Mouse (Mus musculus) splenic B cell, adult 2 months (primary cell): ENCODE results near the gene Ttll1.
"Not testable (repeated sequence)": the region's sequence is repeated elsewhere in the genome, so short reads cannot be mapped to it uniquely, and the experiment has no call there.

Source experiments
- DNase-seq: peaks from one replicate; pipeline ENCODE4 v3.0.0-alpha.2; 2011; ENCODE audit warnings: low read depth, low spot score
- H3K27me3 ChIP-seq: 2 replicates; pipeline ENCODE4 v1.6.1; 2012; ENCODE audit warnings: mild to moderate bottlenecking, low read length, moderate library complexity, mixed read lengths; ENCODE audit not compliant: control insufficient read depth, poor library complexity, insufficient read depth, severe bottlenecking
- H3K36me3 ChIP-seq: 2 replicates; pipeline ENCODE4 v1.6.1; 2012; ENCODE audit warnings: mild to moderate bottlenecking, low read length, moderate library complexity, mixed read lengths; ENCODE audit not compliant: control insufficient read depth, poor library complexity, insufficient read depth, severe bottlenecking

Gene Ttll1

GRCm38 (mm10) chr15:83509950-83510804 lies 516 bp downstream of the Ttll1 start:
- H3K27me3 ChIP-seq = no peaks in the 10 kb centered on the region
- no peak for DNase-seq
- H3K36me3 ChIP-seq = no peaks in the 10 kb centered on the region

DNA sequence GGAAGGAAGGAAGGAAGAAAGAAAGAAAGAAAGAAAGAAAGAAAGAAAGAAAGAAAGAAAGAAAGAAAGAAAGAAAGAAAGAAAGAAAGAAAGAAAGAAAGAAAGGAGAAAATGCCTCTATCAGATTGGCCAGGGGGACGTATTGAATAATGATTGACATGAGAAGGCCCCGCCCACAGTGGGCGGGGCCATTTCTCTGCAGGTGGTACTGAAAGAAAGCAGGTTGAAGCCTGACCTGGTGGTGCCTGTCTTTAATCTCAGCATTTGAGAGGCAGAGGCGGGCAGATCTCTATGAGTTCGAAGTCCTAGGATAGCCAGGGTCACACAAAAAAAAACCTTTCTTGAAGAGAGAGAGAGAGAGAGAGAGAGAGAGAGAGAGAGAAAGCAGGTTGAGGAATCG lies 9.2 kb downstream of the Ttll1 start:
- not testable (repeated sequence) for H3K36me3 ChIP-seq, H3K27me3 ChIP-seq
- DNase-seq = peak; percentile 22

DNA sequence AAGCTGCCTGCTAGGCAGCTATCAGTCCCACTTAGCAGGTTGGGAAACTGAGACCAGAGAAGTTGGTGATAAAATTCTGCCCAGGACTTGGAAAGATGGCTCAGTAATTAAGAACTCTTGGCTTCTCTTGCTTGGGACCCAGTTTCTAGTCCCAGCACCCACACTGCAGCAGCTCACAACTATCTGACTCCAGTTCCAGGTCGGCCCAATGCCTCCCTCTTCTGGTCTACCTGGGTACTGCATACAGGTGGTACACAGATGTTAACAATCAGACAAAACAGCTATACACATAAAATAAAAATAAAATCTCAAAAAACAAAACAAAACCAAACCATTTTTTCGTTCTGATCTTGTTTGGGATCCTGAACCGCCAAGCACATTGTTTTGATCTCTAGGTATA lies 10.3 kb downstream of the Ttll1 start:
- DNase-seq = peak; percentile 73
- peaks cover 1% of the 10 kb centered on the region; the same call in 1 of the 2 replicates for H3K36me3 ChIP-seq
- H3K27me3 ChIP-seq = no peaks in the 10 kb centered on the region

- no peak for DNase-seq
- no peaks in the 10 kb centered on the region for H3K27me3 ChIP-seq
- H3K36me3 ChIP-seq = peaks cover 1% of the 10 kb centered on the region; the same call in 1 of the 2 replicates
Observed at GRCm38 (mm10) chr15:83499211-83499755, 11.4 kb downstream of the Ttll1 start.

- H3K36me3 ChIP-seq = peaks cover 1% of the 10 kb centered on the region; the same call in 1 of the 2 replicates
- no peaks in the 10 kb centered on the region for H3K27me3 ChIP-seq
- DNase-seq = peak; percentile 33
Observed at GRCm38 (mm10) chr15:83497299-83497698, 13.4 kb downstream of the Ttll1 start.

DNA sequence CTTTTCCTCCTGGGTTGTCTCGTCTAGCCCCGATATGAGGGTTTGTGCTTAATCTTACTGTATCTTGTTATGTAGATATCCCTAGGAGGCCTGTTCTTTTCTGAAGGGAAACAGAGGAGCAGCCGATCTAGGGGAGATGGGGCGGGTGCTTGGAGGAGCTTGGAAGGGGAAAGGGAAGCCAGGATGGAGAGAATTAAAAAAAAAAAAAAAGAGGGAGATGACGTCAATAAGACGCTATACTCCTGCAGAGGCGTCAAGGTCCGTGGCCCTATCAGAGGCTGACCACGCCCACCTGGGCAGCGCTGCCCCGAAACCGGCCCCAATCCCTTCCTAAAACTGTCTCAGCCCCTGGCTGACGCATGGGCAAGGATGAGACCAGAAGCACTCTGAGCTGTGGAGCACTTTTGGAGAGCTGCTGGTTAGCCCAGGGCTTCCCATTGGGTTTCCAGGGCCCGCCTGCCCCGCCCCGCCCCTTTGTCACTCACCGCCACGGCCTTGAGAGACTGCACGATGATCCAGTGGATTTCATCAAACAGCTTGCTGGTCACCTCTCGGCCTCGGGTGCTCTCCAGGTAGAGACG lies 14.8 kb downstream of the Ttll1 start:
- Histone ChIP-seq H3K36me3 (peaks cover 1% of the 10 kb centered on the region; the same call in 1 of the 2 replicates), H3K27me3 (no peaks in the 10 kb centered on the region)
- DNase-seq = no peak

DNA sequence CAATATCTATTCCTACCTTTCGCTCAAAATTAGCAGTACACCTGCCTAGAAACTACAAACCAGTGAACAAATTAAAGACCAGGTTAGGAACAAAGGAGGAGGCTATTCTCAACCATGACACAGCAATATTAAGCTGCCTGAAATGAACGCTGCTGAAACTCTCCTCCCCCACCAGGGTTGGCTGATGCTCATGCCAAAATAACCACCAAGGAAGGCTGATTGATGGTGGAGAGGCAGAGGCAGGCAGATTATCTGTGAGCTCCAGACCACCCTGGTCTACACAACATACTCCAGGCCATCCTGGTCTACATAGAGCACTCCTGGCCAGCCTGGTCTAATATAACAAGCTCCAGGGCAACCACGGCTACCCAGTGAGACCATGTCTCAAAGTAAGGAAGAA lies 15.5 kb downstream of the Ttll1 start:
- Histone ChIP-seq H3K27me3 (no peaks in the 10 kb centered on the region), H3K36me3 (peaks cover 1% of the 10 kb centered on the region; the same call in 1 of the 2 replicates)
- no peak for DNase-seq

DNA sequence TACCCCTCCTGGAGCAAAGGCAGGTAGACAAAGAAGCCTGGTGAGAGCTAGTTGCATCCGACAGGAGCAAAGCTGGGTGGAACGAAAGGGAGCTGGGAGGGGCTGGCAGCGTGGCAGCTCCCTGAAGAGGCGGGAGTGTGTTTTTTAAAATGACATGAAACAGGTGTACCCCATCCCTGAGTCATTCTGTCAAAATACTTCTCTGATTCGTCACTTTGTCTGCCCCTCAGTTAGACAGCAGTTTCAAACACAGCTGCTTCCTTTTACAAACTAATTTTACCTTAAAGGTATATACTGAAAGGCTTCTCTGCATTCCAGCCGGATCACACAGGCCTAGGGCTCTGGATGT lies 16.1 kb downstream of the Ttll1 start:
- DNase-seq = no peak
- Histone ChIP-seq H3K27me3 (no peaks in the 10 kb centered on the region), H3K36me3 (peaks cover 1% of the 10 kb centered on the region; the same call in 1 of the 2 replicates)

- H3K27me3 ChIP-seq = no peaks in the 10 kb centered on the region
- H3K36me3 ChIP-seq = peaks cover 3% of the 10 kb centered on the region; the same call in 1 of the 2 replicates
- DNase-seq = no peak
Observed at GRCm38 (mm10) chr15:83493856-83494571, 16.7 kb downstream of the Ttll1 start.

DNA sequence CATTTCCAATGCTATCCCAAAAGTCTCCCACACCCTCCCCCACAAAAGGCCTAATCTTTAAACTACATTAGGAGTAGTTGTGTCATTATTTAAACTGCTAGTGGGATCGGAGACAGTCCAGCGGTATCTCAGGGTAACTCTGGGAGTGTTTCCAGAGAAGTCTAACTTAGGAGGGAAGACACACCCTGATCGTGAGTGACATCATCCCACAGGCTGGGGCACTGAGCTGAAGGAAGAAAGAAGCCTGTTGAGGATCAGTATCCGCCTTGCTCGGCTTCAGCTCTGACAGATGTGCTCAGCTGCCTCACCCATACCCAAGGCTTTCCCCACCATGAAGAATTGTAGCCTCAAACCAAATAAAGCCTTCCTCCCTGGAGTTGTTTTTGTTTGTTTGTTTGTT lies 18.8 kb downstream of the Ttll1 start:
- H3K27me3 ChIP-seq = no peaks in the 10 kb centered on the region
- DNase-seq = no peak

GRCm38 (mm10) chr15:83489471-83489870 lies 21.2 kb downstream of the Ttll1 start:
- Histone ChIP-seq H3K36me3 (0 out of 2 replicates have a peak, but pooled peaks cover 2% of the 10 kb centered on the region), H3K27me3 (no peaks in the 10 kb centered on the region)
- DNase-seq = no peak

More for the DNA sequence above, 18.8 kb downstream of the Ttll1 start:
- H3K36me3 ChIP-seq = 0 out of 2 replicates have a peak, but pooled peaks cover 2% of the 10 kb centered on the region

- DNase-seq = no peak
- Histone ChIP-seq H3K36me3 (0 out of 2 replicates have a peak, but pooled peaks cover 2% of the 10 kb centered on the region), H3K27me3 (no peaks in the 10 kb centered on the region)
Observed at GRCm38 (mm10) chr15:83487477-83488115, 23.1 kb downstream of the Ttll1 start.

DNA sequence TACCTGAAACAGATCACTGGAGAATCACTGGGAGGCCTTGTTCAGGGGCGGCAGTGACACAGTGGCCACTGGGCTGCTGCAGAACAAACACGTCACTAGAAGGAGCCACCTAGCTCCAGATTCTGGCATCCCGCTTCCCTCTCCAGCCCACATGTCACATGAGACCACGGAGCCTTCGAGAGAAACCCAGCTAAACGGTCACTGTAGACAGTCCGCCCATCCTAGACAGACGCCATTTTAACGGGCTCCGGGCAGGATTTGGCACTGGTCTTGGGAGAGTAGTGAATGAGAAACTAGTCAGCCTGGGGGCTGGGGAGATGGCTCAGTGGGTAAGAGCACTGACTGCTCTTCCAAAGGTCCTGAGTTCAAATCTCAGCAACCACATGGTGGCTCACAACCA lies 26.4 kb downstream of the Ttll1 start:
- Histone ChIP-seq H3K36me3 (0 out of 2 replicates have a peak, but pooled peaks cover 1% of the 10 kb centered on the region), H3K27me3 (no peaks in the 10 kb centered on the region)
- no peak for DNase-seq

- peak; percentile 64 for DNase-seq
- H3K36me3 ChIP-seq = no peaks in the 10 kb centered on the region
- H3K27me3 ChIP-seq = no peaks in the 10 kb centered on the region
Observed at GRCm38 (mm10) chr15:83483482-83483881, 27.2 kb downstream of the Ttll1 start.
